Mouse (Mus musculus): Measurements from ENCODE around the gene Ccnjl. TPM values are rescaled to one million over a fixed set of nuclear protein-coding genes. Genes with fewer than 3 reads are reported as not detected.

Ccnjl gene
- polyA plus RNA-seq, 1 experiment from 2014 or later, result 11.3 TPM

GRCm38 (mm10) chr11:43575376-43576151 is 47.0 kb downstream of the Ccnjl start:
- no peak for ATAC-seq (ENCODE audit: insufficient number of reproducible peaks, low FRiP score, low TSS enrichment, low read depth)
- Histone ChIP-seq H3K36me3 (peaks cover 10% of the 10 kb centered on the region), H3K27me3 (no peaks in the 10 kb centered on the region), H3K4me3 (no peak overlapping the region), H3K9ac (no peak overlapping the region), H3K4me2 (no peak overlapping the region), H3K9me3 (no peaks in the 10 kb centered on the region), H3K4me1 (0 out of 2 replicates have a peak, but pooled peaks cover 4% of the 10 kb centered on the region), H3K27ac (no peak overlapping the region; the same call in 1 of the 2 replicates)
- WGBS, result 28% methylated on average over 9 of the region's 9 CpGs

DNA sequence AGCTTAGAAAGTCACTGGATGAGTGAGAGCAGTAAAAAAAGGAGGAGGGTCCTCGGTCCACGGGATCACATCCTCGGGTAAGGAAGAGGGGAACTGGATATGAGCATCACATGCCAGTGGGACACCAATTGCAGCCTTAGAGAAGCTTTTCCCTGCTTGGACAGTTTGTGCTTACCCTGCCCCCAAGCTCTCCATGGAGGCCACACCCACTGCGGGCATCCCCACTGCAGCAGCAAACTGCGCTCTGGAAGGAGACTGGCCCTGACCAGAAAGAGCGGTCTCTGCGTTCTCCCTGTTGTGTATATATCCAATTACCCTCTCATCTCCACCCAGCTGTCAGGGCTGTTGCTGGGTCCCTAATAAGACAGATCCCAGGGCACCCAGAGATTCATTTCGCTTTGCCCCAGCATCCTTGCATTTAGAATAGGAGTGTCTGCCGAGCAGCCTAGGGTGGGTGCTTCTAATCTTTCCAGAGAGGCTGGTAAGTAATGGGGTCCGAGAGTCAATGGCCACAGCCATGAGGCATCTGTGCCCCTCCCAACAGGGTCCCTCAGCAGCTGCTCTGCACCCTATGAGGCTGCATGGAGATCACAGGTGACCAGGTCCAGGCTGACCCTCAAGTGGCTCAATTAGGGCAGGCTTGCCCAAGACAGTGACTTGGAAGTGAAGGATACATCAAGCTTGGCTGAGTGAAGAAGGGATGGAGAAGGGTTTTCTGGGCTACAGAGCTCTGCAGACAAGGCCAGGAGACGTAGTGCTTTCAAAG is 49.3 kb downstream of the Ccnjl start:
- ATAC-seq (ENCODE audit: insufficient number of reproducible peaks, low FRiP score, low TSS enrichment, low read depth), result no peak
- Histone ChIP-seq H3K4me3 (no peak overlapping the region), H3K27ac (no peak overlapping the region)

DNA sequence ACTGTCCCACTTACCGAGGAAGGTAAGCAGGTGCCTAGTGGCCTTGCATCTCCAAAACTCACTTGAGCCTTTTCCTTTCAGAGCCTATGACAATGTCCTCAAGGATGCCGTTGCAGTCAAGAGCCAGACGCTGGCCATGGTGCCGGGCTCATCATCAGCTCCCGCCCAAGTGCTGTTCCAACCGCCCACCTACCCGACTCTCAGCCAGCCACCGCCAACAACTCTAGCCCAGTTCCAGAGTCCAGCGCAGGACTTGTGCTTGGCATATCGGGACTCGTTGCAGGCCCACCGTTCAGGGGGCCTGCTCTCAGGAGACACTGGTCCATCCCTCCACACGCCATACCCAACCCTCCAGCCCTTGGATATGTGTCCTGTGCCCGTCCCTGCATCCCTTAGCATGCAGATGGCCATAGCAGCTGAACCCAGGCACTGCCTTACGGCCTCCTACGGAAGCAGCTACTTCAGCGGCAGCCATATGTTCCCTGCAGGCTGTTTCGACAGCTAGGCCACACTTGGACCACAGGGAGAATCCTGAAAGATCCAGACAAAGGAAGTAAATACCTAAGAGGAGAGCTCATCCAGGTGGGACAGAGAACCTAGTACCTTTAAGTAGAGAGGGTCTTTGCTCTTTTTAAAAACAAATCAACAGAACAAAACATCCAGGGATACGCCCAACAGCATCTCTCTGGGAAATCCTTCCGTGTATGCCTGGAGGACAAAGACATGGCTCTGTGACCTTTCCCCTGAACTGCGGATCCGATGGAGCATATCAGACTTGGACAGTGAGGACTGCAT is 56.8 kb downstream of the Ccnjl start:
- no peaks in the 10 kb centered on the region for H3K9me3 ChIP-seq
- H3K4me1 ChIP-seq, result no peaks in the 10 kb centered on the region
- H3K4me3 ChIP-seq, result no peak overlapping the region
- no peak for ATAC-seq (ENCODE audit: insufficient number of reproducible peaks, low FRiP score, low TSS enrichment, low read depth)
- H3K27ac ChIP-seq, result no peak overlapping the region
- WGBS, result 92% methylated on average over 22 of the region's 22 CpGs
- H3K4me2 ChIP-seq, result no peak overlapping the region
- H3K27me3 ChIP-seq, result no peaks in the 10 kb centered on the region
- H3K36me3 ChIP-seq, result peaks cover 38% of the 10 kb centered on the region
- H3K9ac ChIP-seq, result no peak overlapping the region

More for the DNA sequence above, 49.3 kb downstream of the Ccnjl start:
- Histone ChIP-seq H3K9ac (no peak overlapping the region), H3K9me3 (no peaks in the 10 kb centered on the region), H3K36me3 (peaks cover 17% of the 10 kb centered on the region), H3K27me3 (no peaks in the 10 kb centered on the region), H3K4me2 (no peak overlapping the region), H3K4me1 (no peaks in the 10 kb centered on the region)
- WGBS, result 60% methylated on average over 11 of the region's 11 CpGs

- H3K36me3 ChIP-seq, result peaks cover 34% of the 10 kb centered on the region
These were observed 57.9 kb downstream of the Ccnjl start, which contains the start of gene 4933415A04Rik for GRCm38 (mm10) chr11:43586324-43587090. 4933415A04Rik (plus strand) TSS chr11:43587040.

DNA sequence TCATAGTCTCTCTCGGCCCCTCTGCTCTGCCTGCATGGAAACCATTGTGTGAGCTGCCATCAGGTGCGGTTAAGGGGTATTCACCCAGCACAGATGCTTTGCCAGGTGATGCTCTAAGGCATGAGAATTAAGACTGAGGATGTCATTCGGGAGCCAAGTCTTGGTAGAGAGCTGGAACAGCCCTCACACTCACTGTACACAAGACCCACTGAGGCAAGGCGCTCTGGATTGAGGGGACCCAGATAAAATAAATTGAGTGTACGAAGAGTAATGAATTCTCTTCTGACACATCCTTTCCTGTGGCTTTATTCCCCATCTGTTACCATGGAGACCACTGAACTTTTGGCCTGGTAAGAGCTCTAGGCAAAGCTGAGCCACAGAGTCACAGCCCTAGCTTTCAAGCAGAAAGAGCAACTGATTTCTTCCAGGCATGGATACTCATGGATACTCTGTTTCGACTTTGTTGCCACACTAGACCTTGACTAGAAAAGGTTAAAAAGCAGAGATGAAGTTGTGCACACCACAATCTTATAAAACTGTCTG is 61.0 kb downstream of the Ccnjl start:
- Histone ChIP-seq H3K4me3 (no peak overlapping the region), H3K27me3 (no peaks in the 10 kb centered on the region), H3K36me3 (peaks cover 20% of the 10 kb centered on the region), H3K4me1 (no peaks in the 10 kb centered on the region), H3K27ac (no peak overlapping the region), H3K9ac (no peak overlapping the region), H3K9me3 (no peaks in the 10 kb centered on the region), H3K4me2 (no peak overlapping the region)
- no peak for ATAC-seq (ENCODE audit: insufficient number of reproducible peaks, low FRiP score, low TSS enrichment, low read depth)
- 67% methylated on average over 6 of the region's 6 CpGs for WGBS

More at GRCm38 (mm10) chr11:43586324-43587090, 57.9 kb downstream of the Ccnjl start, which contains the start of gene 4933415A04Rik:
- no peak within 1 kb of the TSS for H3K27ac ChIP-seq
- no peak within 1 kb of the TSS for H3K4me2 ChIP-seq
- ATAC-seq (ENCODE audit: insufficient number of reproducible peaks, low FRiP score, low TSS enrichment, low read depth), result no peak
- H3K27me3 ChIP-seq, result no peaks in the 10 kb centered on the region
- WGBS, result 72% methylated on average over 7 of the region's 7 CpGs
- H3K9me3 ChIP-seq, result no peaks in the 10 kb centered on the region
- H3K4me1 ChIP-seq, result no peaks in the 10 kb centered on the region
- H3K9ac ChIP-seq, result no peak within 1 kb of the TSS
- no peak within 1 kb of the TSS for H3K4me3 ChIP-seq

DNA sequence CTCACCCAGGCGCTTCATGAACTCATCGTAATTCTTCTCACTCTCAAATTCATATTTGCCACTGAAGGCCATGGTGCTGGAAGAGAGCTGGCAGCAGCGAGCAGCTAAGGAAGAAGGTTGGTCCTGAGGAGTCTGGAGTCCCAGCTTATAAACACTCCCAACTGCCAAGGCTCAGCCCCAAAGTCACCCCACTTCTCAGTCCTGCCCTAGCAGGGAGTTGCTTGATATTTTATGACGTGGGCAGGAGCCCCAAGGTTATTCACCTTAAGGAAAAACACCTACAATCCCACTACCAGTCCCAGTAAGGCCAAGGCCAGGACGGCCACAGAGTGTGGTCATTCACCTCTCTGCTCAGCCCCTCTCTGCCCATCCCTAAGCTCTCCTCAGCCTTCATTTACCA is 72.9 kb downstream of the Ccnjl start, which contains the start of gene Fabp6:
Fabp6 (minus strand) TSS at position 101 of the 400 bp plus-strand sequence.
- Histone ChIP-seq H3K27ac (no peak within 1 kb of the TSS), H3K27me3 (no peaks in the 10 kb centered on the region), H3K9ac (no peak within 1 kb of the TSS), H3K4me3 (no peak within 1 kb of the TSS), H3K36me3 (no peaks in the 10 kb centered on the region), H3K4me1 (no peaks in the 10 kb centered on the region), H3K4me2 (no peak within 1 kb of the TSS), H3K9me3 (no peaks in the 10 kb centered on the region)
- ATAC-seq (ENCODE audit: insufficient number of reproducible peaks, low FRiP score, low TSS enrichment, low read depth), result no peak
- WGBS, result 88% methylated on average over 5 of the region's 5 CpGs

GRCm38 (mm10) chr11:43604207-43604606 is 75.6 kb downstream of the Ccnjl start:
- H3K9me3 ChIP-seq, result no peaks in the 10 kb centered on the region
- no peak overlapping the region for H3K4me3 ChIP-seq
- no peaks in the 10 kb centered on the region for H3K4me1 ChIP-seq
- no peak overlapping the region for H3K4me2 ChIP-seq
- no peak for ATAC-seq (ENCODE audit: insufficient number of reproducible peaks, low FRiP score, low TSS enrichment, low read depth)
- no peak overlapping the region for H3K9ac ChIP-seq
- H3K27ac ChIP-seq, result no peak overlapping the region
- 79% methylated on average over 2 of the region's 2 CpGs for WGBS
- H3K27me3 ChIP-seq, result no peaks in the 10 kb centered on the region
- H3K36me3 ChIP-seq, result no peaks in the 10 kb centered on the region

- no peaks in the 10 kb centered on the region for H3K36me3 ChIP-seq
- WGBS, result 84% methylated on average over 6 of the region's 6 CpGs
- no peaks in the 10 kb centered on the region for H3K4me1 ChIP-seq
These were observed 76.3 kb downstream of the Ccnjl start for GRCm38 (mm10) chr11:43604891-43605290.

GRCm38 (mm10) chr11:43605859-43606258 is 77.3 kb downstream of the Ccnjl start:
- ATAC-seq (ENCODE audit: insufficient number of reproducible peaks, low FRiP score, low TSS enrichment, low read depth), result no peak
- H3K4me1 ChIP-seq, result no peaks in the 10 kb centered on the region
- H3K36me3 ChIP-seq, result no peaks in the 10 kb centered on the region
- H3K4me3 ChIP-seq, result no peak overlapping the region
- H3K9me3 ChIP-seq, result no peaks in the 10 kb centered on the region
- no peak overlapping the region for H3K9ac ChIP-seq
- H3K27ac ChIP-seq, result no peak overlapping the region
- 81% methylated on average over 6 of the region's 6 CpGs for WGBS
- H3K27me3 ChIP-seq, result no peaks in the 10 kb centered on the region
- no peak overlapping the region for H3K4me2 ChIP-seq

More at GRCm38 (mm10) chr11:43604891-43605290, 76.3 kb downstream of the Ccnjl start:
- Histone ChIP-seq H3K4me2 (no peak overlapping the region), H3K27ac (no peak overlapping the region), H3K9ac (no peak overlapping the region), H3K4me3 (no peak overlapping the region), H3K27me3 (no peaks in the 10 kb centered on the region), H3K9me3 (no peaks in the 10 kb centered on the region)
- no peak for ATAC-seq (ENCODE audit: insufficient number of reproducible peaks, low FRiP score, low TSS enrichment, low read depth)

GRCm38 (mm10) chr11:43608440-43608839 is 79.9 kb downstream of the Ccnjl start:
- ATAC-seq (ENCODE audit: insufficient number of reproducible peaks, low FRiP score, low TSS enrichment, low read depth), result no peak
- H3K4me1 ChIP-seq, result peaks cover 7% of the 10 kb centered on the region; the same call in 1 of the 2 replicates
- no peak overlapping the region for H3K4me2 ChIP-seq
- no peak overlapping the region for H3K4me3 ChIP-seq
- no peak overlapping the region for H3K27ac ChIP-seq
- WGBS, result 28% methylated on average over 3 of the region's 3 CpGs
- H3K36me3 ChIP-seq, result no peaks in the 10 kb centered on the region
- H3K27me3 ChIP-seq, result no peaks in the 10 kb centered on the region
- H3K9me3 ChIP-seq, result no peaks in the 10 kb centered on the region
- H3K9ac ChIP-seq, result no peak overlapping the region

All from limb, embryonic 15.5 days (tissue).